Mouse (Mus musculus): Measurements from ENCODE around the gene Slc24a3. TPM values are rescaled to one million over a fixed set of nuclear protein-coding genes. Genes with fewer than 3 reads are reported as not detected.

Slc24a3 gene
- 2.5 and 3.8 TPM in 2 replicates for polyA plus RNA-seq (2014; fragmentation: Nextera tagmentation; extraction: Ambion mirVana)

DNA sequence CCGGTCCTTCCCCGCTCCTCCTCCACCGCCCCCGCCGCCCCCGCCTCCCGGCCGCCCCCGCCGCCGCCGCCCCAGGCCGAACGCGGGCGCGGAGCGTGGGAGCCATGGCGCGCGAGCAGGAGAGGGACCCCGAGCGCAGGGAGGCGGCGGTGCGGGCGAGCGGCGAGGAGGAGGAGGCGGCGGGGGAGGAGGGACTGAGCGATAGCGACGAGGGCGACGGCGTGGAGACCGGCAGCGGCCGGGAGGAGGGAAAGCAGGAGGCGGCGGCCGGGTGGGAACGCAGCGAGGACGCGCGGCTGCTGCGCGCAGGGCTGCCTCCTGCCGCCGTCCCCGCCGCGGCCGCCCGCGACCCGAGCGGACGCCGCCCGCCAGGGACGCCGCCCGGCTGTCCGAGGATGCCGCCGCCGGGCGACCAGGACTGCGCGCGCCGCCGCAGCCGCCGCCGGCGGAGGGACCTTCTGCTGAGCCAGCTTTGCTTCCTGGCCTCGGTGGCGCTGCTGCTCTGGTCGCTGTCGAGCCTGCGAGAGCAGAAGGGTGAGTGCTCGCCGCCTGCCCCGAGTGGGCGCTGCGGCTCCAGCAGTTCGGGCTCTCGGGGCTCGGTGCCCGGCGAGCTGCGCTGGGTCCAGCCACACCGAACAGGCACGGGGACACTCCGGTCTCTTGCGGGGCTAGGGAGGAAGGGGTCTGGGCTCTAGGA is at the start of gene Slc24a3:
Gene Slc24a3 (plus strand): TSS at position 91 of the 697 bp plus-strand sequence.
- WGBS, result 1% methylated on average over 61 of the region's 100 CpGs
- Histone ChIP-seq H3K4me3 (ENCODE audit: control insufficient read depth in 1 of 2, insufficient read depth in 1 of 2, low read depth in 1 of 2, low read length in 2 of 2) (peak within 1 kb of the TSS; percentile 60 to 83), H3K4me2 (ENCODE audit: low read length) (peak within 1 kb of the TSS; percentile 94), H3K27ac (replicated peaks in 1 of 2; ENCODE audit: control insufficient read depth in 1 of 2, insufficient read depth in 1 of 2, low read depth in 2 of 2, low read length in 2 of 2) (peak within 1 kb of the TSS in 1 of 2 experiments; percentile 47; a peak in 2 of 4 replicates), H3K9ac (ENCODE audit: low read length) (peak within 1 kb of the TSS; percentile 78), H3K27me3 (ENCODE audit: control insufficient read depth, insufficient read depth, low read length) (peaks cover 13% of the 10 kb centered on the region; the same call in 1 of the 2 replicates), H3K9me3 (ENCODE audit: control insufficient read depth, low read length) (no peaks in the 10 kb centered on the region), H3K4me1 (ENCODE audit: control insufficient read depth in 2 of 2, insufficient read depth in 2 of 2, low read length in 2 of 2) (peaks cover 3 to 5% of the 10 kb centered on the region in 2 experiments; a peak in 3 of 4 replicates), H3K36me3 (ENCODE audit: control insufficient read depth, insufficient read depth, low read length) (no peaks in the 10 kb centered on the region)
- ATAC-seq (ENCODE audit: insufficient number of reproducible peaks, insufficient read depth, low FRiP score, low read depth), result peak; percentile 75

DNA sequence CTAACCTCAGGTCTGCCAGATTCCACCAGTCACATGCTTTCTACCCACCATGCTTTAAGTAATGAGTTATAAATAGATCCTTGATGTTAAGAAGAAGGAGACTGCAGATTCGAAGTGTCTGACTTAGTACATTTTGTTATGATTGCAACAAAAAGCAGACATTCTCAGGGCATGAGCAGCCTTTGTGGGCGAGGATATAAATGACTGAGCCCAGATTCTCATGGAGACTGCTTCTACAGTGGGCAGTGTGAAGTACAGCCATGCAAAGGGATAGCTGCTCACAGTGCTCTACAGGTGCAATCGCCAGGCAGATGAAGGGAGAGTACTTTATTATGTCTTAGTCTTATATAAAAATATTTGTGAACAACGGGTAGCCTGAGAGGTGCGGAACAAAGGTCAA is 49.8 kb upstream of the Slc24a3 start:
- ATAC-seq (ENCODE audit: insufficient number of reproducible peaks, insufficient read depth, low FRiP score, low read depth), result no peak
- Histone ChIP-seq H3K36me3 (ENCODE audit: control insufficient read depth, insufficient read depth, low read length) (no peaks in the 10 kb centered on the region), H3K4me3 (ENCODE audit: control insufficient read depth in 1 of 2, insufficient read depth in 1 of 2, low read depth in 1 of 2, low read length in 2 of 2) (no peak overlapping the region), H3K4me1 (ENCODE audit: control insufficient read depth in 2 of 2, insufficient read depth in 2 of 2, low read length in 2 of 2) (no peaks in the 10 kb centered on the region; a peak in 1 of 4 replicates), H3K27ac (replicated peaks in 1 of 2; ENCODE audit: control insufficient read depth in 1 of 2, insufficient read depth in 1 of 2, low read depth in 2 of 2, low read length in 2 of 2) (no peak overlapping the region), H3K27me3 (ENCODE audit: control insufficient read depth, insufficient read depth, low read length) (no peaks in the 10 kb centered on the region), H3K4me2 (ENCODE audit: low read length) (no peak overlapping the region), H3K9me3 (ENCODE audit: control insufficient read depth, low read length) (no peaks in the 10 kb centered on the region; the same call in 1 of the 2 replicates), H3K9ac (ENCODE audit: low read length) (no peak overlapping the region)
- WGBS, result 65% methylated on average over 5 of the region's 5 CpGs

DNA sequence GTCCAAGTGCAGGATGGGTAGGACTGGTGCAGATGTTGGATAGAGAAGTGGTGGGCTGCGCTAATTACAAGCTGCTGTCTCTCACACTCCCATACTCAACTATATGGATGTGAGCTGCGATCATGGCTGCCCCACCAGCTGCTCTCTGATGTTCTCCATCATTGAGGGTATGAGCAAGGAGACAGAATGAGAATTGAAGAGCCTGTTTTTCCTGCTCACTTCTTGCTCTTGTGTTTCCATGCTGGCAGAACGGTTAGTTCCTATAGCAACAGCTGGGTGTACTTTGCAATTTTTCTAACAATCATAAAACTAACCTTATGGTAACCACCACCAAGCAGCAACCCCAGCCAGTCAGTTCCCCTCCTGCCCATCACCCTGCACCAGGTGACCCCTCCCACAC is 39.8 kb upstream of the Slc24a3 start:
- no peaks in the 10 kb centered on the region for H3K9me3 ChIP-seq (ENCODE audit: control insufficient read depth, low read length)
- no peak for ATAC-seq (ENCODE audit: insufficient number of reproducible peaks, insufficient read depth, low FRiP score, low read depth)
- no peaks in the 10 kb centered on the region for H3K27me3 ChIP-seq (ENCODE audit: control insufficient read depth, insufficient read depth, low read length)
- H3K27ac ChIP-seq (replicated peaks in 1 of 2; ENCODE audit: control insufficient read depth in 1 of 2, insufficient read depth in 1 of 2, low read depth in 2 of 2, low read length in 2 of 2), result no peak overlapping the region
- H3K4me2 ChIP-seq (ENCODE audit: low read length), result no peak overlapping the region
- 76% methylated on average over 3 of the region's 3 CpGs for WGBS
- H3K4me1 ChIP-seq (ENCODE audit: control insufficient read depth in 2 of 2, insufficient read depth in 2 of 2, low read length in 2 of 2), result no peaks in the 10 kb centered on the region
- H3K36me3 ChIP-seq (ENCODE audit: control insufficient read depth, insufficient read depth, low read length), result no peaks in the 10 kb centered on the region
- H3K4me3 ChIP-seq (ENCODE audit: control insufficient read depth in 1 of 2, insufficient read depth in 1 of 2, low read depth in 1 of 2, low read length in 2 of 2), result no peak overlapping the region
- no peak overlapping the region for H3K9ac ChIP-seq (ENCODE audit: low read length)

DNA sequence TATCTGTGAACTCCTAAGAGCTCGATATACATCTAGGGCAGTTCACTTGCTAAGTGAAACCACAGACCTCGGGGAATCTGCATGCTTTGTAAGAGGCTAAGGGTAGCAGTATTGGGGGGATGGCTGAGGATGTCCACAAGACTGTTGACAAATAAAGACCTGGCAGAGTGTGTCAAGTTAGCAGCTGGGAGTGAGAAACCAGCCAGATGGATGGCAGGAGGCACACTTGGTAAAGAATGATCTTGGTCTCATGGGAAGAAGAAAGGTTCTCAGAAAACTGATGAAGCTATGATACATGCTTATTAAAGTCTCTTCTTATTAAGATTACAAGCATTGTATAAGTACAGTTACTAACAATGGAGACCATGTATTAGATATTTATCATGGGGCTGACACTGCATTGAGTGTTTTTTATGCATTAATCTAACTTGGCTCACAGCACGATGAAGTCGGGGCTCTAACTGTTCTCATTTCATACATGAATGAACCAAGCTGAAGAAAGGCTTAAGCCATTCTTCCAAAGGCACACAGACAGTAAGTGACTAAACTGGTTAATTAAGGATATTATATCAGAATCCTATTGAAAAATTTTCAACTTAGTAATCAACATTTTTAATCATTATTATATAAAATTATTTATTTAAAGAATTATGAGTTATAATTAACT is 30.8 kb upstream of the Slc24a3 start:
- H3K27me3 ChIP-seq (ENCODE audit: control insufficient read depth, insufficient read depth, low read length), result no peaks in the 10 kb centered on the region
- ATAC-seq (ENCODE audit: insufficient number of reproducible peaks, insufficient read depth, low FRiP score, low read depth), result no peak
- WGBS, result 87% methylated on average over 4 of the region's 4 CpGs

DNA sequence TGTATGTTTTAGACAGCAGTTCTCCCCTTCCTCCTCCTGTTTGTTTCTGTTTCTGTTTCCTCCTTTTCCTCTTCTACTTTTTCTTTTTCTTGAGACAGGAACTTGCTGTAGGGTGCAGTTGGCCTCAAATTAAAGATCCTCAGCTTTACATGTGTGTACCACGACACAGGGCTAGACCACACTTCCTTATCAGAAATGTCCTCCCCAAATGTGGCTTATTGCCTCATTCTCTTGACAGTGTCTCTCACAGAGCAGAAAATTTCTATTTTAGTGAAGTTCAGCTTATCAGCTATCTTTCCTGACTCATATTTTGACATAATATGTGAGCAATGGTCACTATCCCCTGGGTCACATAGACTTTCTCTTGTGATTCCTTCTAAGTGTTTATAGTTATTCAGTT is 17.1 kb upstream of the Slc24a3 start:
- Histone ChIP-seq H3K9ac (ENCODE audit: low read length) (no peak overlapping the region), H3K9me3 (ENCODE audit: control insufficient read depth, low read length) (no peaks in the 10 kb centered on the region), H3K27me3 (ENCODE audit: control insufficient read depth, insufficient read depth, low read length) (no peaks in the 10 kb centered on the region), H3K4me1 (ENCODE audit: control insufficient read depth in 2 of 2, insufficient read depth in 2 of 2, low read length in 2 of 2) (0 out of 4 replicates have a peak, but pooled peaks cover 0 to 2% of the 10 kb centered on the region in 2 experiments), H3K27ac (replicated peaks in 1 of 2; ENCODE audit: control insufficient read depth in 1 of 2, insufficient read depth in 1 of 2, low read depth in 2 of 2, low read length in 2 of 2) (no peak overlapping the region), H3K36me3 (ENCODE audit: control insufficient read depth, insufficient read depth, low read length) (no peaks in the 10 kb centered on the region), H3K4me3 (ENCODE audit: control insufficient read depth in 1 of 2, insufficient read depth in 1 of 2, low read depth in 1 of 2, low read length in 2 of 2) (no peak overlapping the region), H3K4me2 (ENCODE audit: low read length) (no peak overlapping the region)
- WGBS, result 47% methylated on average over 1 of the region's 1 CpGs
- no peak for ATAC-seq (ENCODE audit: insufficient number of reproducible peaks, insufficient read depth, low FRiP score, low read depth)

More for the DNA sequence above, 30.8 kb upstream of the Slc24a3 start:
- Histone ChIP-seq H3K4me2 (ENCODE audit: low read length) (no peak overlapping the region), H3K9ac (ENCODE audit: low read length) (no peak overlapping the region), H3K4me3 (ENCODE audit: control insufficient read depth in 1 of 2, insufficient read depth in 1 of 2, low read depth in 1 of 2, low read length in 2 of 2) (no peak overlapping the region), H3K4me1 (ENCODE audit: control insufficient read depth in 2 of 2, insufficient read depth in 2 of 2, low read length in 2 of 2) (no peaks in the 10 kb centered on the region), H3K36me3 (ENCODE audit: control insufficient read depth, insufficient read depth, low read length) (no peaks in the 10 kb centered on the region), H3K9me3 (ENCODE audit: control insufficient read depth, low read length) (no peaks in the 10 kb centered on the region), H3K27ac (replicated peaks in 1 of 2; ENCODE audit: control insufficient read depth in 1 of 2, insufficient read depth in 1 of 2, low read depth in 2 of 2, low read length in 2 of 2) (no peak overlapping the region)

DNA sequence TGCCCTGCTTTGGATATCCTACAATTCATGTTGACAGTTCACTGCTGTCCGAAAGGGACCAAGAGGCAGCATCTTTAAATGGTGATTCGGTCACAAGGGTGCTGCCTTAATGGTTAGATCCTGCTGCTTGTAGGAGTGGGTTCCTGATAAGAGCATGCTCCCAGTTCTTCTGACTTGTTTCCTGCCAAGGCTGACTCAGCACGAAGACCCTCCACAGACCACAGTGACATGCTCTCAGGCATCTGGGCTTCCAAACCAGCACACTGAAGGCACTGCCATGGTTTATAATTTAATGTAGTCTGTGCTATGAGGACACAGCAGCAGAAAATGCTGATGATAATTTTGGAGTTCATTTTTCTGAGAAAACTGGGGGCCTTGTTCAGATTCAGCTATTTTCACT is 16.7 kb upstream of the Slc24a3 start:
- WGBS, result 49% methylated on average over 3 of the region's 3 CpGs
- H3K4me3 ChIP-seq (ENCODE audit: control insufficient read depth in 1 of 2, insufficient read depth in 1 of 2, low read depth in 1 of 2, low read length in 2 of 2), result no peak overlapping the region
- H3K36me3 ChIP-seq (ENCODE audit: control insufficient read depth, insufficient read depth, low read length), result no peaks in the 10 kb centered on the region
- H3K27ac ChIP-seq (replicated peaks in 1 of 2; ENCODE audit: control insufficient read depth in 1 of 2, insufficient read depth in 1 of 2, low read depth in 2 of 2, low read length in 2 of 2), result no peak overlapping the region
- no peaks in the 10 kb centered on the region for H3K27me3 ChIP-seq (ENCODE audit: control insufficient read depth, insufficient read depth, low read length)
- no peak for ATAC-seq (ENCODE audit: insufficient number of reproducible peaks, insufficient read depth, low FRiP score, low read depth)
- no peak overlapping the region for H3K9ac ChIP-seq (ENCODE audit: low read length)
- no peak overlapping the region for H3K4me2 ChIP-seq (ENCODE audit: low read length)
- H3K9me3 ChIP-seq (ENCODE audit: control insufficient read depth, low read length), result no peaks in the 10 kb centered on the region
- 0 out of 4 replicates have a peak, but pooled peaks cover 0 to 2% of the 10 kb centered on the region in 2 experiments for H3K4me1 ChIP-seq (ENCODE audit: control insufficient read depth in 2 of 2, insufficient read depth in 2 of 2, low read length in 2 of 2)

DNA sequence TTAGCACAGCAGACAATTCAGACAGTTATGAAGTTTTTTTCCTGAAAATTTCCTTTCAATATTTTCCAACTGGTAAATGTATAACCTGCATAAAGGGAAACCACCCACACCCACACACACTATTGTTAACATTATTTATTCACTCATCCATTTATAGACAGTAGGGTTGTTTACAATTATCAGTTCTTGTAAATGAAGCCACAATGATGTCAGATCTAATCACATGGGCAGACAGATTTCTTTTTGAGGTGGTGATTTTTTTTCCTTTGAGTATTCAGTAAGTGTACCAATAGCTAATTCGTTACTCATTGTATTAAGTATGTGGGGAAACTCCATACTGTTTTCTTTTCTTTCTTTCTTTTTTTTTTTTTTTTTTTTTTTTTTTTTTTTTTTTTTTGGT is 15.3 kb upstream of the Slc24a3 start:
- no peak for ATAC-seq (ENCODE audit: insufficient number of reproducible peaks, insufficient read depth, low FRiP score, low read depth)
- 68% methylated on average over 1 of the region's 1 CpGs for WGBS
- no peaks in the 10 kb centered on the region for H3K36me3 ChIP-seq (ENCODE audit: control insufficient read depth, insufficient read depth, low read length)
- no peaks in the 10 kb centered on the region for H3K9me3 ChIP-seq (ENCODE audit: control insufficient read depth, low read length)
- no peak overlapping the region for H3K9ac ChIP-seq (ENCODE audit: low read length)
- H3K27me3 ChIP-seq (ENCODE audit: control insufficient read depth, insufficient read depth, low read length), result no peaks in the 10 kb centered on the region
- 0 out of 4 replicates have a peak, but pooled peaks cover 0 to 2% of the 10 kb centered on the region in 2 experiments for H3K4me1 ChIP-seq (ENCODE audit: control insufficient read depth in 2 of 2, insufficient read depth in 2 of 2, low read length in 2 of 2)
- H3K4me3 ChIP-seq (ENCODE audit: control insufficient read depth in 1 of 2, insufficient read depth in 1 of 2, low read depth in 1 of 2, low read length in 2 of 2), result no peak overlapping the region
- H3K4me2 ChIP-seq (ENCODE audit: low read length), result no peak overlapping the region
- H3K27ac ChIP-seq (replicated peaks in 1 of 2; ENCODE audit: control insufficient read depth in 1 of 2, insufficient read depth in 1 of 2, low read depth in 2 of 2, low read length in 2 of 2), result no peak overlapping the region

Data from heart, embryonic 14.5 days (tissue).